Mouse (Mus musculus): ENCODE measurements around the gene Meox1.

Meox1 gene

GRCm38 (mm10) chr11:101849286-101849685, 44.9 kb downstream of the Meox1 start:
- DNase-seq, result no peak

GRCm38 (mm10) chr11:101847509-101847908, 46.7 kb downstream of the Meox1 start:
- DNase-seq, result no peak

- no peak for DNase-seq
Measured at GRCm38 (mm10) chr11:101842773-101843163, 51.4 kb downstream of the Meox1 start.

- no peak for DNase-seq
Measured at GRCm38 (mm10) chr11:101841998-101842772, 52.0 kb downstream of the Meox1 start.

GRCm38 (mm10) chr11:101840405-101840804, 53.8 kb downstream of the Meox1 start:
- DNase-seq, result no peak

- DNase-seq, result no peak
Measured at GRCm38 (mm10) chr11:101839426-101839825, 54.7 kb downstream of the Meox1 start.

- DNase-seq, result peak; percentile 53
Measured at GRCm38 (mm10) chr11:101832001-101832400, 62.2 kb downstream of the Meox1 start.

- DNase-seq, result no peak
Measured at GRCm38 (mm10) chr11:101830616-101831015, 63.6 kb downstream of the Meox1 start.

- no peak for DNase-seq
Measured at GRCm38 (mm10) chr11:101830112-101830511, 64.1 kb downstream of the Meox1 start.

GRCm38 (mm10) chr11:101828718-101829117, 65.5 kb downstream of the Meox1 start:
- DNase-seq, result no peak
